Mouse (Mus musculus) stomach, postnatal 0 days (tissue): ENCODE measurements around the gene Tada3. TPM values are rescaled to one million over a fixed set of nuclear protein-coding genes. Genes with fewer than 3 reads are reported as not detected.

Experiments used
- ATAC-seq: fragments of 200-750 bp; cut with Nextera tagmentation; 2 replicates; pipeline ENCODE4 v1.8.0; 2017; ENCODE audit not compliant: low FRiP score, low TSS enrichment
- DNase-seq: peaks from one replicate; pipeline ENCODE4 v3.0.0-alpha.2; 2016; ENCODE audit warnings: low spot score
- H3K27ac ChIP-seq: fragments of 300-500 bp; sonication (generic); replicated peaks from 2 replicates; pipeline ENCODE4 v1.5.1; 2014; ENCODE audit warnings: mild to moderate bottlenecking, control low read depth
- H3K27me3 ChIP-seq: fragments of 300-500 bp; sonication (generic); 2 replicates; pipeline ENCODE4 v1.6.1; 2014; ENCODE audit warnings: low read length; ENCODE audit not compliant: control insufficient read depth, insufficient read depth
- H3K36me3 ChIP-seq: fragments of 300-500 bp; sonication (generic); 2 replicates; pipeline ENCODE4 v1.6.1; 2014; ENCODE audit warnings: low read length, mixed read lengths; ENCODE audit not compliant: control insufficient read depth, insufficient read depth
- H3K4me1 ChIP-seq: fragments of 300-500 bp; sonication (generic); replicated peaks from 2 replicates; pipeline ENCODE4 v1.6.1; 2014; ENCODE audit warnings: antibody characterized with exemption; ENCODE audit not compliant: control insufficient read depth, insufficient read depth
- H3K4me2 ChIP-seq: fragments of 300-500 bp; sonication (generic); replicated peaks from 2 replicates; pipeline ENCODE4 v1.6.1; 2014; ENCODE audit warnings: low read depth, mild to moderate bottlenecking, control low read depth, moderate library complexity
- H3K4me3 ChIP-seq: fragments of 300-500 bp; sonication (generic); 2 replicates; pipeline ENCODE4 v1.5.1; 2014; ENCODE audit warnings: low read depth, low read length, control low read depth
- H3K9ac ChIP-seq: fragments of 300-500 bp; sonication (generic); 2 replicates; pipeline ENCODE4 v1.6.1; 2014; ENCODE audit warnings: mild to moderate bottlenecking, low read length, control low read depth, mixed read lengths
- H3K9me3 ChIP-seq: fragments of 300-500 bp; sonication (generic); 2 replicates; pipeline ENCODE4 v1.6.1; 2016; ENCODE audit warnings: low read length; ENCODE audit not compliant: control insufficient read depth
- CTCF ChIP-seq: IDR thresholded peaks from 2 replicates; pipeline ENCODE4 v1.5.1; 2016; ENCODE audit warnings: antibody characterized with exemption, low read depth, mild to moderate bottlenecking, moderate library complexity
- EP300 ChIP-seq: optimal IDR thresholded peaks from 2 replicates; pipeline ENCODE3; 2016; ENCODE audit warnings: antibody characterized with exemption
- WGBS: fragments of 180-500 bp; shearing (Covaris S2); extraction: QIAGEN DNeasy Blood & Tissue Kit; methylation state at CpG from one replicate; pipeline ENCODE4 v1.1.7; 2014; 5-methylcytosine and 5-hydroxymethylcytosine counted together
- polyA plus RNA-seq: library from polyadenylated mRNA; unstranded; fragments of >200 nt; fragmentation: Nextera tagmentation; extraction: Ambion mirVana; gene quantifications from 2 replicates; pipeline ENCODE4 v1.2.1, GENCODE M21; 2015

Gene Tada3
- polyA plus RNA-seq, 1 experiment from 2014 or later, result 21.3 TPM

DNA sequence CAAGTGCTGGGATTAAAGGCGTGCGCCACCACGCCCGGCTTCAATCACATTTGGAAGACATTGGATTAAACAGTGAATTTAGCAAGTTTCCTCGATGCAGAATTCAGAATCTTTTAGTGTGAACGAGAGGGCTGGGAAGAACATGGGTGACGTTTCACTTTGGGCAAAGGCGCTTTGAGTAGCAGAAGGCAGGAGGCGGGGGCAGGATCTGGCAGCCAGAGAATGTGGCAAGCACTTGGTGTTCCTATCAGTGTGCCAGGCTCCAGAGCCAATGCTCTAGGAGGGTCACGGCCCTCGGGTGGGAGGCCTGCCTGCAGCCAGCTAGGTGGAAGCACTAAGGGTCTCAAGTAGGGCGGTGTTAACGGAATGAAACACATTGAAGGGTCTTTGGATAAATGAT, 24.4 kb upstream of the Tada3 start:
- TF ChIP-seq CTCF, result no peak
- no peak for TF ChIP-seq EP300
- no peak for ATAC-seq
- no peaks in the 10 kb centered on the region for H3K27me3 ChIP-seq
- H3K27ac ChIP-seq, result no peak overlapping the region
- H3K4me1 ChIP-seq, result no peaks in the 10 kb centered on the region
- DNase-seq, result no peak
- H3K4me2 ChIP-seq, result no peak overlapping the region
- WGBS, result 86% methylated on average over 13 of the region's 13 CpGs
- no peak overlapping the region for H3K9ac ChIP-seq
- H3K4me3 ChIP-seq, result no peak overlapping the region
- H3K9me3 ChIP-seq, result no peaks in the 10 kb centered on the region
- no peaks in the 10 kb centered on the region for H3K36me3 ChIP-seq

GRCm38 (mm10) chr6:113396270-113397030, 18.8 kb upstream of the Tada3 start:
- Histone ChIP-seq H3K9me3 (no peaks in the 10 kb centered on the region), H3K4me3 (no peak overlapping the region), H3K27ac (no peak overlapping the region), H3K36me3 (0 out of 2 replicates have a peak, but pooled peaks cover 2% of the 10 kb centered on the region), H3K9ac (no peak overlapping the region), H3K4me2 (no peak overlapping the region), H3K27me3 (no peaks in the 10 kb centered on the region), H3K4me1 (peaks cover 3% of the 10 kb centered on the region; the same call in 1 of the 2 replicates)
- DNase-seq (no peak), ATAC-seq (no peak)
- WGBS, result 86% methylated on average over 10 of the region's 10 CpGs
- TF ChIP-seq CTCF, result no peak
- no peak for TF ChIP-seq EP300

GRCm38 (mm10) chr6:113395501-113395900, 17.8 kb upstream of the Tada3 start:
- 96% methylated on average over 6 of the region's 6 CpGs for WGBS

GRCm38 (mm10) chr6:113394811-113395210, 17.1 kb upstream of the Tada3 start:
- H3K27me3 ChIP-seq, result no peaks in the 10 kb centered on the region
- no peak for DNase-seq
- no peak overlapping the region for H3K4me3 ChIP-seq
- TF ChIP-seq CTCF (no peak), EP300 (no peak)
- H3K36me3 ChIP-seq, result 0 out of 2 replicates have a peak, but pooled peaks cover 2% of the 10 kb centered on the region
- WGBS, result 89% methylated on average over 11 of the region's 11 CpGs
- H3K9ac ChIP-seq, result no peak overlapping the region
- H3K9me3 ChIP-seq, result no peaks in the 10 kb centered on the region
- H3K4me2 ChIP-seq, result no peak overlapping the region
- peaks cover 3% of the 10 kb centered on the region; the same call in 1 of the 2 replicates for H3K4me1 ChIP-seq
- ATAC-seq, result no peak
- no peak overlapping the region for H3K27ac ChIP-seq

More at GRCm38 (mm10) chr6:113395501-113395900, 17.8 kb upstream of the Tada3 start:
- no peaks in the 10 kb centered on the region for H3K27me3 ChIP-seq
- DNase-seq (no peak), ATAC-seq (no peak)
- H3K4me1 ChIP-seq, result peaks cover 3% of the 10 kb centered on the region; the same call in 1 of the 2 replicates
- H3K27ac ChIP-seq, result no peak overlapping the region
- TF ChIP-seq EP300 (no peak), CTCF (0 out of 2 replicates have a peak, but pooled peaks have one; percentile 9)
- H3K4me2 ChIP-seq, result no peak overlapping the region
- 0 out of 2 replicates have a peak, but pooled peaks cover 2% of the 10 kb centered on the region for H3K36me3 ChIP-seq
- H3K4me3 ChIP-seq, result no peak overlapping the region
- H3K9ac ChIP-seq, result no peak overlapping the region
- no peaks in the 10 kb centered on the region for H3K9me3 ChIP-seq

DNA sequence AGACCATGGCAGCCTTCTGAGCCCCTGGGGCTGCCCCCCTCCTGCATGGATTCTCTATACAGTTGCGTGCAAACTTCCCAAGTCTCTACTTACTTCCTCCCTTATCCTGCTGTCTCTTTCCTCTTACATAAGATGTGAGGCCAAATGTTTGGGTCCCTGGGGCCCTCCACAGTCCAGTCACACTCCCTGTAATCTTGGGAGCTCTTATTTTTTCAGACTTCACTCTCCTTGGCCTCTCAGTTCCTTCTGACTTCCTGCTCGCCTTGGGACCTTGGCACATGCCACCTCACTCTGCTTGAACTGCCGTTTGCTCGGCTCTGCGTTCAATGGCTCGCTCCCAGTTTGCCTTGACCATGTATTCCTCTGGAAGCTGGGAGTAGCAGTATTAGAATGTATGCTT, 16.3 kb upstream of the Tada3 start:
- no peaks in the 10 kb centered on the region for H3K27me3 ChIP-seq
- no peak overlapping the region for H3K27ac ChIP-seq
- H3K9ac ChIP-seq, result no peak overlapping the region
- H3K36me3 ChIP-seq, result peaks cover 11% of the 10 kb centered on the region; the same call in 1 of the 2 replicates
- H3K4me1 ChIP-seq, result peaks cover 3% of the 10 kb centered on the region; the same call in 1 of the 2 replicates
- H3K9me3 ChIP-seq, result no peaks in the 10 kb centered on the region
- 90% methylated on average over 6 of the region's 6 CpGs for WGBS
- H3K4me2 ChIP-seq, result no peak overlapping the region
- no peak overlapping the region for H3K4me3 ChIP-seq
- no peak for DNase-seq
- ATAC-seq, result no peak
- TF ChIP-seq EP300 (no peak), CTCF (no peak)
